Mouse (Mus musculus) cerebellum, adult 2 months (tissue): ENCODE data around the gene Gm42906. TPM values are rescaled to one million over a fixed set of nuclear protein-coding genes. Genes with fewer than 3 reads are reported as not detected.

ENCODE experiments used
- DNase-seq, 2 experiments: peaks; one replicate each; pipeline ENCODE4 v3.0.0; 2021
- H3K27ac ChIP-seq: fragments of 200-500 bp; 2 replicates; pipeline ENCODE4 v1.5.1; 2012; ENCODE audit warnings: low read length, control low read depth, inconsistent platforms; ENCODE audit not compliant: insufficient read depth
- H3K27me3 ChIP-seq: fragments of 200-500 bp; 2 replicates; pipeline ENCODE4 v1.6.1; 2012; ENCODE audit warnings: inconsistent platforms, mild to moderate bottlenecking, low read length, moderate library complexity; ENCODE audit not compliant: control insufficient read depth, insufficient read depth
- H3K4me1 ChIP-seq: fragments of 200-500 bp; 2 replicates; pipeline ENCODE4 v1.6.1; 2011; ENCODE audit warnings: low read length; ENCODE audit not compliant: control insufficient read depth, insufficient read depth
- H3K4me3 ChIP-seq: fragments of 200-500 bp; replicated peaks from 2 replicates; pipeline ENCODE3; 2011; ENCODE audit warnings: mild to moderate bottlenecking, low read depth, low read length, control low read depth; ENCODE audit not compliant: insufficient read depth
- CTCF ChIP-seq: fragments of 200-500 bp; IDR thresholded peaks from 2 replicates; pipeline ENCODE4 v1.5.1; 2011; ENCODE audit warnings: low read depth, mild to moderate bottlenecking, control low read depth, low read length, moderate library complexity, borderline replicate concordance; ENCODE audit not compliant: insufficient read depth
- POLR2A ChIP-seq: fragments of 200-500 bp; IDR thresholded peaks from 2 replicates; pipeline ENCODE4 v1.6.1; 2011; ENCODE audit warnings: low read length, control low read depth, borderline replicate concordance; ENCODE audit not compliant: insufficient read depth
- WGBS: fragments of 180-500 bp; shearing (Covaris S2); methylation state at CpG from one replicate; pipeline ENCODE4 v1.1.7; 2018; 5-methylcytosine and 5-hydroxymethylcytosine counted together
- polyA plus RNA-seq: library from polyadenylated mRNA; depleted of rRNA; stranded (reverse); fragments of >200 nt; gene quantifications from 2 replicates; pipeline ENCODE4 v1.2.3, GENCODE M21; 2012

Gene Gm42906
- polyA plus RNA-seq, 1 experiment = not detected

DNA sequence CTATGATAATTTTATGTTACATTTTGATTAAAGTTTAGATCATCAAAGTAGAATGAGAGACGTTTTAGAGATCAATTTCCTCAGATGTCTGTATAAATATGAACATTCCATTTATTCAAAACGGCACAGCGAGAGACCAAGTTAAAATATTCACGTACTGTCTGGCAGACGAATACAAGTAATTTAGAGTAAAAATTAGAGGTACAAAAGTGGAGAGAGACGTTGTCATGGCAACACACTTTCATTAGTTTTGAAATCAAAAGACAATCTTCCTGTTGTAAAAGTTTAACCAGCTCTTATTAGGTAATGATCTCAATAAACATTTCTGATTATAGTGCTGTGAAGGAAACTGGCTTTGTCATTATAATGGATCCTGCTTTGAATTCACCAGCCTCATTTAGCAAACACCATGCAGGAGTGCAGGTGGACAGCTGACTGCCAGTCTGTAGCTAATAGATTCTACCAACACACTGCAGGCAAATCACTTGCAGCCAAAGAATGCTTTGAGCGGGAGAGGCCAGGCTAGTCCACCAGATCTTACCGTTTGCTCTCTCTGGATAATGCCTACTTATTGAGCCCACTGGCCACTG is 22.6 kb downstream of the Gm42906 start:
- H3K4me3 ChIP-seq = no peak overlapping the region
- no peaks in the 10 kb centered on the region for H3K27me3 ChIP-seq
- H3K27ac ChIP-seq = no peak overlapping the region
- 53% methylated on average over 8 of the region's 8 CpGs for WGBS
- TF ChIP-seq CTCF (no peak), POLR2A (no peak)
- DNase-seq = no peak
- no peaks in the 10 kb centered on the region for H3K4me1 ChIP-seq

DNA sequence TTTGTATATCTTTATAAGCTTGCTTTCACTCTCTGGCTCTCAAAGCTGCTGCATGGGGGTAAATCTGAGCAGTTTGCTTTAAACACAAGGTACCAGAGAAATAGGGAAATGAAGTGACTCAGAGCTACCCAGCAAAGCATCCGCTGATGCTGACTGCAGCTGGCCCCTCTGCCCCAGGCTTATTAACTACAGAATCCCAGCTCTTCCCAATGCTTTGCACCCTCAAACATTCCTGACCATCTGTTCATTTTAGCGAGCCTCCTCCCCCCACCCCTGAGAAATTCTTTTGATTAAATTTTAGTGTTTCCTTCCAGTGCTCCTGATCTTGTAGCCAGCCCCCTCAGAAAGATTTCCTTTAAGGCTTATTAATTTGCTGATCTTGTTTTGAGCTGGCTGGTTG is 24.4 kb downstream of the Gm42906 start:
- Histone ChIP-seq H3K27me3 (no peaks in the 10 kb centered on the region), H3K4me1 (no peaks in the 10 kb centered on the region), H3K27ac (no peak overlapping the region), H3K4me3 (no peak overlapping the region)
- WGBS = 20% methylated on average over 2 of the region's 2 CpGs
- DNase-seq = no peak
- TF ChIP-seq CTCF (no peak), POLR2A (no peak)

DNA sequence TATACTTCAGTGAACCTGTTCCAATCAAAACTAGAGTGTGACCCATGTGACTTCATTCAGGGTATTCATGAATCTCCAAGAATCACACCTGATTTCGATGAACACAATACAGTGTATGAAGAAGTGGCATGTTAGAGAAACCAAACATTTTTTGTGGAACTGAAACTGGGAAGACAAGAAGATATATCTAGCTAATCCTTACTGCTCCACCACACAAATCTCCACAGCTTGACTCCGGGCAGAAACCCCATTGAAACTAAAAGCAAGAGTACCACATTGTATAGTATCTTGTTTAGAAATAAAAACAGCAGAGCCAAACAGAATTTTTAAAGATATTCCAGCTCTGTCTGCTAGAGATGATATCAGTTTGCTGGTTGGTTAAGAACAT is 27.4 kb downstream of the Gm42906 start:
- no peak for TF ChIP-seq CTCF
- TF ChIP-seq POLR2A = no peak
- no peak for DNase-seq
- Histone ChIP-seq H3K27me3 (no peaks in the 10 kb centered on the region), H3K4me3 (no peak overlapping the region), H3K27ac (no peak overlapping the region), H3K4me1 (no peaks in the 10 kb centered on the region)
- WGBS = 91% methylated on average over 2 of the region's 2 CpGs

DNA sequence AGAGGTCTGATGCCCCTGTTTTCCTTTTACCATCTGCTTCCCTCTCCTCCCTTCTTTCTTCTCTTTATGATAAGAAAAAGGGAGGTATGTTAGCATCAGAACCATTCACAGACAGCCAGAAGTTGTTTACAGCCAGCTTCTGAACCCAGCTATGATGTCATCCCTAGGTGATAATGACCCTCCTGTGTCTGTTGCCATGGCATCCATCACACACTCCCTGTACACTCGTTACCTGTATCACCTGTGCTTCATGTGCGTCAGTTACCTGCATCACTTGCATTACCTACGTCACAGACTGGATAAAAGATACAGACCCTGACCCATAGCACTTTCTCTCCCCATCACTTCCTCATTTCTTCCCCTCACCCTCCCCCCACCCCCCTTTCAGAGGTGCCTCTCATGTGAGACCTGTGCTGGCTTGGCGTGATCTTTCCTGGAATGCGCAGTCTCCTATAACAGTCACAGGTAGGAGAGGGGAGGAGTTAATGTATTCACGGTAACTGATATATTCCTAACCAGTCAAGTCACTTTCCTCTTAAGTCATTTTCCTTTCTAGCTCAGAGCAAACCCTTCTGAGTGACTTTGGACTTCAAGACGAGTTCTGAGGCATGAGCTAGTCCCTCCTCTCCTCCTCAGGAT is 27.9 kb downstream of the Gm42906 start:
- WGBS = 75% methylated on average over 7 of the region's 7 CpGs
- Histone ChIP-seq H3K4me3 (no peak overlapping the region), H3K4me1 (no peaks in the 10 kb centered on the region), H3K27me3 (no peaks in the 10 kb centered on the region), H3K27ac (no peak overlapping the region)
- TF ChIP-seq CTCF = no peak
- no peak for TF ChIP-seq POLR2A
- no peak for DNase-seq

DNA sequence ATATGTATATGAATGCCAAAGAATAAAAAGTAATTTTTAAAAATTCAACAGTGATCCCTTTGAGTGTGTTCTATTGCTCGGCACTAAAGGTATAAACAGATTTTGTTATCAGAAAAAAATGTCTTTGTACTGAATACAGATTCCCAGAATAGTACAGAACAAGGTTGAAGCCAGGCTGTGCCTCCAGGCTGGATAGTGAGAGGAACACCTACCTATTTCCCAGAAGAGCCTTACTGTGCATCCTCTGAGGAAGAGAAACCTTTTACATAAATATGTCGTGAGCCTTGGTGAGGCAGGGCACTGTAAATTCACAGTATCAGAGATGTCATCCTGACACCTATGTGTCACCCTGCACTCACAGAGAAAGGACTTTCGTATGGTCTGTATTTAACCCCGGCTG is 31.8 kb downstream of the Gm42906 start:
- TF ChIP-seq POLR2A (no peak), CTCF (no peak)
- DNase-seq = no peak
- H3K4me3 ChIP-seq = no peak overlapping the region
- no peak overlapping the region for H3K27ac ChIP-seq
- H3K4me1 ChIP-seq = no peaks in the 10 kb centered on the region
- H3K27me3 ChIP-seq = no peaks in the 10 kb centered on the region
- 89% methylated on average over 4 of the region's 4 CpGs for WGBS

DNA sequence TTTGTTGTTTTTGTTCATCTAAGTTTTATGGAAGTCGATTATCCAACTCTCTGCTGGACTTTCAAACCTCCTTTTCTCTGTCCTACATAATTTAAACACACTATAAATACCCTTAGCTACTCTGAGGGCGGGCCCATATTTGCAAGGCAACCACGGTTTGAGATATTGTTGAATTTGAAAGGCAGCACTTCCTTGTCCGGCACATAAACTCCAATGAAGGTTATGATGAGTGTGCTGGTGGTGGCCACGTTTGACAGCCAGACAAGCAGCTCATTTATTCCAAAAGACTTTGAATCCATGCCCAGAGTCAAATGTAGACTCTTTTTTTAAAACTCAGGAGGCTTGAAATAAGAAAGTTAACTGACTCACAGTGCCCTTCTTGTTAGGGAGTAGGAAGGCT is 33.3 kb downstream of the Gm42906 start:
- Histone ChIP-seq H3K4me1 (no peaks in the 10 kb centered on the region), H3K27me3 (no peaks in the 10 kb centered on the region), H3K27ac (no peak overlapping the region), H3K4me3 (no peak overlapping the region)
- no peak for DNase-seq
- TF ChIP-seq CTCF (no peak), POLR2A (no peak)
- 52% methylated on average over 5 of the region's 5 CpGs for WGBS

DNA sequence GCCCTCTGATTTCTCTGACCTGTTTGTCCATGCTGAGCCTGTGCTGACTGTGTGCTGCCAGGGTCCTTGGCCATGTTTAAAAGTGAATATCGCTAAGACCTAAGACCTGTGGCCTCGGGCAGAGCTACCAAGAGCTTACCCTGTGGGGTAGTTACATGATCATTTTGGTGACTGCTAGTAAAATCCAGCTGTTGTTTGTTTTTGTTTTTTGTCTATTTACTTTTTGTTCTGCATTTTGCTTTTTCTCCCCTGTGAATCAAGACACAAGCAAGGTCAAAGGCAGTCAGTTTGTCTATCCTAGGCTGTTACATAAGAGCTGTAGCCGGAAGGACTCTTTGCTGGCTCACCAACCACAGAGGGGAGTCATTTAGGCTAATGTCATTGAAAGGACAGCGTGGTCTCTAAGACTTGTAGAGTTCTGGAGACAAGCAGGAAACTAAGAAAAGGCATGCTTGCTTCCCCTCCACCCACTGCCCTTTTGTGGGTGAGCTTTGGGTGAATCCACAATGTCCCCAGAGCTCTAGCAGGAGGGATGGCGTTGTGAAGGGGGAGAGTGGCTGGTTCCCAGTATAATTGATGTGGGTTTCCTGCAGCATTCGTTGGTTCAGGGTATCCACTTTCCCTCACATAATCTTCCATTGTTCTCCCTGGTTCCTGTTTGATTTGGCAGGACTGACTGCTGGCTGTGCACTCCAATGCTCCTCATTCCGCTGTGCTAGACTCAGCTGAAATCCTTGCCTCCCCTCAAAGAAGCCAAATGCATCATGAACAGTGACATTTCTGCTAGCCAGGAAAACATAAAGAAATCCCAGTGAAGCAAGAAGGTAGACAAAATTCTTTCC is 33.9 kb downstream of the Gm42906 start:
- Histone ChIP-seq H3K27ac (no peak overlapping the region), H3K4me1 (no peaks in the 10 kb centered on the region), H3K4me3 (no peak overlapping the region), H3K27me3 (no peaks in the 10 kb centered on the region)
- WGBS = 49% methylated on average over 7 of the region's 7 CpGs
- TF ChIP-seq POLR2A (no peak), CTCF (no peak)
- DNase-seq = peak in 1 of 2 experiments; percentile 3
